Mouse (Mus musculus) heart, adult 2 months (tissue): Measurements from ENCODE around the gene Baz2a. TPM values are rescaled to one million over a fixed set of nuclear protein-coding genes. Genes with fewer than 3 reads are reported as not detected.

ENCODE experiments used
- DNase-seq, 2 experiments: peaks; one replicate each; pipeline ENCODE4 v3.0.0; 2021
- H3K27ac ChIP-seq: fragments of 200-600 bp; 2 replicates; pipeline ENCODE4 v1.8.1; 2022
- H3K27me3 ChIP-seq: fragments of 200-500 bp; 2 replicates; pipeline ENCODE4 v1.6.1; 2012; ENCODE audit warnings: mild to moderate bottlenecking, low read length, inconsistent platforms, mixed read lengths; ENCODE audit not compliant: control insufficient read depth, insufficient read depth
- H3K36me3 ChIP-seq: fragments of 200-500 bp; 2 replicates; pipeline ENCODE4 v1.6.1; 2012; ENCODE audit warnings: low read length, inconsistent platforms; ENCODE audit not compliant: control insufficient read depth, insufficient read depth
- H3K4me1 ChIP-seq: fragments of 200-500 bp; 2 replicates; pipeline ENCODE4 v1.6.1; 2011; ENCODE audit warnings: low read length; ENCODE audit not compliant: control insufficient read depth, insufficient read depth
- H3K4me3 ChIP-seq: fragments of 200-600 bp; 2 replicates; pipeline ENCODE4 v1.8.1; 2022
- H3K79me2 ChIP-seq: fragments of 200-500 bp; replicated peaks from 2 replicates; pipeline ENCODE4 v1.6.1; 2012; ENCODE audit warnings: mild to moderate bottlenecking, inconsistent platforms, low read length, moderate library complexity, mixed read lengths; ENCODE audit not compliant: control insufficient read depth, insufficient read depth
- H3K9ac ChIP-seq: fragments of 200-500 bp; 2 replicates; pipeline ENCODE4 v1.6.1; 2012; ENCODE audit warnings: low read depth, mild to moderate bottlenecking, control low read depth, inconsistent platforms, low read length, mixed read lengths
- CTCF ChIP-seq: fragments of 200-600 bp; IDR thresholded peaks from 2 replicates; pipeline ENCODE4 v1.8.1; 2022; ENCODE audit warnings: antibody characterized with exemption, mild to moderate bottlenecking, moderate library complexity
- EP300 ChIP-seq: fragments of 200-500 bp; IDR thresholded peaks from 2 replicates; pipeline ENCODE4 v1.6.1; 2011; ENCODE audit warnings: low read depth, low read length, control low read depth; ENCODE audit not compliant: insufficient read depth
- POLR2A ChIP-seq: fragments of 200-500 bp; IDR thresholded peaks from 2 replicates; pipeline ENCODE4 v1.6.1; 2011; ENCODE audit warnings: mild to moderate bottlenecking, low read depth, low read length, control low read depth; ENCODE audit not compliant: insufficient read depth
- WGBS: fragments of 180-500 bp; shearing (Covaris S2); methylation state at CpG from one replicate; pipeline ENCODE4 v1.1.7; 2018; 5-methylcytosine and 5-hydroxymethylcytosine counted together
- intact Hi-C: fragments of 180-260 bp; cut with DNase I; formaldehyde crosslinking; loops from one replicate; pipeline ENCODE4 v1.15.1; 2025
- polyA plus RNA-seq: library from polyadenylated mRNA; depleted of rRNA; stranded (reverse); fragments of >200 nt; gene quantifications from 2 replicates; pipeline ENCODE4 v1.2.3, GENCODE M21; 2012
- total RNA-seq, 2 experiments: library from RNA; stranded (reverse); gene quantifications; 2 replicates each; pipeline ENCODE4 v1.2.3; 2021

Baz2a gene
- total and polyA plus RNA-seq, 3 experiments = 15.5 to 22.4 (median 18.4) TPM

DNA sequence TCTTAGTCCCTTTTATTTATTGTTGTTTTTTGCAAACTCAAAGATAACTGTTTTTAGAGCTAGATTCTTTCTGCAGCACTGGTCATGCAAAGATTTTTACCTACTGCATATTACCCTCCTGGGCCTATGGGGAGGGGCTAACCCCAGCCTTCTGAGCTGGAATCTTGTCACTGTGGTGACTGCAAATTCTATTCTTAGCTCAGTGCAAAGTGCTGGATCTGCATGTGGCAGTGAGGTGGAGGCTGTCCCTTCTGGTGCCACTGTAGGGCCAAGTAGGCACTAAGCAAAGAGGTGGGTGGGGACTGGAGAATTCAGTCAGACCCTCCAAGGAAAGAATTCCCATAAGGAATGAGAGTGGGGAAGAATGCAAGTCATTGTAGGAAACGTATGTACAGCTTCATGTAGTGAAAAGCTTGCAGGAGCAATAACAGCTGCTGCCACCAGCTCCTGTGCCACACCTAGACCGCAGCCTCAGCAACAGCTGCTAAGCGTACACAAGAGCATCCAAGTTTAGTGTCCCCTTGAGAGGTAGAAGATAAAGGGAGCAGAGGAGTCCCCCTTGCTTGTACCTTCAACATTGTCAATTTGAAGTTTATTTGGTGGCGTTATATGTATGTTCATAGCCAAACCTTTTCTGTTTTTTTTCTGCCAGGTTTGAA, 18.9 kb downstream of the Baz2a start:
- TF ChIP-seq EP300 (no peak), POLR2A (no peak), CTCF (no peak)
- Histone ChIP-seq H3K27ac (peak overlapping the region; percentile 18; the same call in 1 of the 2 replicates), H3K4me3 (no peak overlapping the region), H3K9ac (no peak overlapping the region), H3K4me1 (no peaks in the 10 kb centered on the region), H3K27me3 (no peaks in the 10 kb centered on the region), H3K79me2 (0 out of 2 replicates have a peak, but pooled peaks cover 1% of the 10 kb centered on the region), H3K36me3 (no peaks in the 10 kb centered on the region)
- peak in 1 of 2 experiments; percentile 36 for DNase-seq
- WGBS = 70% methylated on average over 4 of the region's 4 CpGs
- intact Hi-C loops = no loop called here

DNA sequence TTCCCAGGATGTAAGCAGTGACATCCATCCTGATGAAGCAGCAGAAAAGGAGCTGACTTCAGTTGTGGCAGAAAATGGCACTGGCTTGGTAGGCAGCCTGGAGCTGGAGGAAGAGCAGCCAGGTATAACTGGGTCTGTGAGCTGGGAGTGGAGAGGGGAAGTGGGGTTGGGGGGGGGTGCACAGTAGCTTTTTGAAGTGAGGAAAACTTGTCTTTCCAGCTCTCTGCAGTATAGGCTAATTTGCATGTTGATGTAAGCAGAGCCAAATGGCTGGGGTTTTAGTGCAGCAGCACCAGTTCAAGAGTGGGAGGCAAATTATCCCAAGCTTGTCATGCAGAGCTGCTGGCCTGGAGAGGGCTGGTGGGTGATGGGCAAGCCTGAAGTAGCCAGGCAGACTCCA, 19.9 kb downstream of the Baz2a start:
- intact Hi-C loops = no loop called here
- no peak for DNase-seq
- no peak overlapping the region for H3K27ac ChIP-seq

GRCm38 (mm10) chr10:128123833-128124232, 32.5 kb downstream of the Baz2a start:
- Histone ChIP-seq H3K36me3 (no peaks in the 10 kb centered on the region), H3K4me3 (no peak overlapping the region), H3K27ac (no peak overlapping the region), H3K4me1 (peaks cover 1% of the 10 kb centered on the region; the same call in 1 of the 2 replicates), H3K9ac (no peak overlapping the region), H3K79me2 (no peaks in the 10 kb centered on the region), H3K27me3 (no peaks in the 10 kb centered on the region)
- no peak for DNase-seq
- no peak for TF ChIP-seq POLR2A
- TF ChIP-seq EP300 = no peak
- TF ChIP-seq CTCF = no peak
- WGBS = 93% methylated on average over 7 of the region's 7 CpGs
- intact Hi-C loops = no loop called here

More for the DNA sequence above, 19.9 kb downstream of the Baz2a start:
- no peak overlapping the region for H3K9ac ChIP-seq
- no peak for TF ChIP-seq EP300
- TF ChIP-seq POLR2A = no peak
- TF ChIP-seq CTCF = no peak
- no peaks in the 10 kb centered on the region for H3K79me2 ChIP-seq
- no peaks in the 10 kb centered on the region for H3K4me1 ChIP-seq
- no peak overlapping the region for H3K4me3 ChIP-seq
- no peaks in the 10 kb centered on the region for H3K36me3 ChIP-seq
- H3K27me3 ChIP-seq = no peaks in the 10 kb centered on the region

- Histone ChIP-seq H3K79me2 (no peaks in the 10 kb centered on the region), H3K27ac (no peak overlapping the region), H3K4me3 (no peak overlapping the region), H3K27me3 (no peaks in the 10 kb centered on the region), H3K9ac (no peak overlapping the region), H3K4me1 (peaks cover 1% of the 10 kb centered on the region; the same call in 1 of the 2 replicates), H3K36me3 (no peaks in the 10 kb centered on the region)
- 90% methylated on average over 9 of the region's 9 CpGs for WGBS
- intact Hi-C loops = no loop called here
- DNase-seq = no peak
- TF ChIP-seq POLR2A = no peak
Observed at GRCm38 (mm10) chr10:128124831-128125230, 33.5 kb downstream of the Baz2a start.

GRCm38 (mm10) chr10:128125951-128126350, 34.6 kb downstream of the Baz2a start:
- 86% methylated on average over 14 of the region's 14 CpGs for WGBS
- H3K9ac ChIP-seq = no peak overlapping the region
- H3K36me3 ChIP-seq = no peaks in the 10 kb centered on the region
- H3K27ac ChIP-seq = no peak overlapping the region
- H3K27me3 ChIP-seq = no peaks in the 10 kb centered on the region
- no peak for TF ChIP-seq EP300
- no peak for TF ChIP-seq POLR2A
- TF ChIP-seq CTCF = no peak
- intact Hi-C loops = loop anchor here (1.0 kb wide), 1 partner anchor 27 kb away; no protein-coding TSS in a partner anchor
- DNase-seq = no peak
- no peaks in the 10 kb centered on the region for H3K79me2 ChIP-seq
- no peak overlapping the region for H3K4me3 ChIP-seq
- peaks cover 1% of the 10 kb centered on the region; the same call in 1 of the 2 replicates for H3K4me1 ChIP-seq

GRCm38 (mm10) chr10:128127497-128127896, 36.1 kb downstream of the Baz2a start:
- Histone ChIP-seq H3K4me1 (peaks cover 3% of the 10 kb centered on the region), H3K79me2 (no peaks in the 10 kb centered on the region), H3K9ac (no peak overlapping the region), H3K4me3 (no peak overlapping the region), H3K27me3 (no peaks in the 10 kb centered on the region), H3K27ac (no peak overlapping the region), H3K36me3 (no peaks in the 10 kb centered on the region)
- TF ChIP-seq EP300 = no peak
- TF ChIP-seq CTCF = no peak
- TF ChIP-seq POLR2A = no peak
- DNase-seq = no peak
- intact Hi-C loops = no loop called here
- 55% methylated on average over 5 of the region's 5 CpGs for WGBS
